In the genomic region with DNA sequence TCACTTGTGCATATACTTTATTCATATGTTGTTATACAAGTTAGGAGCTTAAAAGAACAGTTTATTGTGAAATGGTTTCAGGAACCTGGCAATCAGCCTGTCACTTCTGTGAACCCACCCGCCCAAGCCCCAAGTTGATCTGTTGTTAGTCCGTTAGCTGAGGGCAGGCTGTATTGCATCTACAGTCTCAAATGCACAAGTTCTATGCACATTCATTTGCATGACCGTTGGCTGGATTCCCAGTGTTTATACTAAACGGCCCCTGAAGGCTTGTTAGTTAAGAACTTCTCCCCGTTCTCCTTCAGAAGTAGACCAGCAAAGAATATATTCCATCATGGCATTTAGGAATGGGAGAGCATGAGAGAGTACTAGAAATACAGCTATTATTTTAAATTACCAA, we compare ENCODE assay signal across 27 mouse cellular contexts.
A peak's percentile ranks its signal among the peaks of the same experiment; 100 is the strongest.
DNase-seq lines count a peak whose midpoint lies in the region; ATAC-seq and TF ChIP-seq lines count a peak whose summit lies in the region.
"Had no signal": no experiment of that assay in that cellular context is flagged by ENCODE, and none has a peak within 500 bp of the region (broad histone marks: within the 10 kb centered on the region; RNA-seq: fewer than 3 reads in every experiment).

No protein-coding gene starts in this region.

- no peak for TF ChIP-seq CTCF in lung, embryonic 14.5 days (IDR thresholded peaks at IDR 0.05; ENCODE audit: low read depth)

- H3K27ac ChIP-seq in forebrain, embryonic 16.5 days (ENCODE audit: low read length) = no peak overlapping the region
- H3K27ac ChIP-seq in forebrain, embryonic 10.5 days = no peak overlapping the region
- H3K27ac ChIP-seq in lung, embryonic 14.5 days (ENCODE audit: low read depth) = no peak overlapping the region
- H3K27ac ChIP-seq: embryonic facial prominence, embryonic 13.5 days; layer of hippocampus, adult 2 months; limb, embryonic 12.5 days; liver, embryonic 12.5 days; neural tube, embryonic 15.5 days; stomach, embryonic 15.5 days had no signal

- no peak overlapping the region for H3K4me3 ChIP-seq in forebrain, embryonic 16.5 days (replicated peaks; ENCODE audit: low read length)
- no peak overlapping the region for H3K4me3 ChIP-seq in forebrain, embryonic 10.5 days
- H3K4me3 ChIP-seq in lung, embryonic 14.5 days (ENCODE audit: low read depth, low read length) = no peak overlapping the region
- H3K4me3 ChIP-seq: embryonic facial prominence, embryonic 13.5 days; layer of hippocampus, adult 2 months; limb, embryonic 12.5 days; liver, embryonic 12.5 days; neural tube, embryonic 15.5 days; stomach, embryonic 15.5 days had no signal

- no peaks in the 10 kb centered on the region for H3K27me3 ChIP-seq in forebrain, embryonic 16.5 days (replicated peaks; ENCODE audit: control insufficient read depth, insufficient read depth, low read length)
- H3K27me3 ChIP-seq in forebrain, embryonic 10.5 days (ENCODE audit: poor library complexity, severe bottlenecking) = no peaks in the 10 kb centered on the region
- no peaks in the 10 kb centered on the region for H3K27me3 ChIP-seq in lung, embryonic 14.5 days (ENCODE audit: insufficient read depth, low read length)
- H3K27me3 ChIP-seq: CH12.LX; embryonic facial prominence, embryonic 13.5 days; limb, embryonic 12.5 days; liver, embryonic 12.5 days; neural tube, embryonic 15.5 days; Patski; stomach, embryonic 15.5 days had no signal

- no peaks in the 10 kb centered on the region for H3K4me1 ChIP-seq in forebrain, embryonic 16.5 days (replicated peaks; ENCODE audit: control insufficient read depth, insufficient read depth, low read length)
- H3K4me1 ChIP-seq in forebrain, embryonic 10.5 days = no peaks in the 10 kb centered on the region
- no peaks in the 10 kb centered on the region for H3K4me1 ChIP-seq in lung, embryonic 14.5 days (ENCODE audit: insufficient read depth)
- H3K4me1 ChIP-seq: embryonic facial prominence, embryonic 13.5 days; limb, embryonic 12.5 days; liver, embryonic 12.5 days; neural tube, embryonic 15.5 days; stomach, embryonic 15.5 days had no signal

- DNase-seq in forebrain, embryonic 10.5 days (ENCODE audit: extremely low spot score, low spot score) = no peak
- peak; percentile 87 for DNase-seq in lung, embryonic 14.5 days
- no peak for DNase-seq in lung, postnatal 4 days
- peak; percentile 34 for DNase-seq in kidney, adult 9 months
- DNase-seq in kidney, postnatal 36 days = peak; percentile 38 to 50
- no peak for DNase-seq in left cerebral cortex, postnatal 14 days (ENCODE audit: low spot score in 2 of 2)
- DNase-seq: adrenal gland, adult 2 months; B cell, adult 2 months; cerebellum, adult 2 months; cerebellum, postnatal 25 days; heart, adult 11 months; lung, adult 18-20 months; lung, postnatal 36 days; thymus, postnatal 25 days had no signal

- H3K9me3 ChIP-seq in forebrain, embryonic 16.5 days (ENCODE audit: control insufficient read depth, low read length) = no peaks in the 10 kb centered on the region
- H3K9me3 ChIP-seq in forebrain, embryonic 10.5 days = no peaks in the 10 kb centered on the region
- no peaks in the 10 kb centered on the region for H3K9me3 ChIP-seq in lung, embryonic 14.5 days (ENCODE audit: low read depth, low read length)
- H3K9me3 ChIP-seq: embryonic facial prominence, embryonic 13.5 days; G1E; limb, embryonic 12.5 days; liver, embryonic 12.5 days; neural tube, embryonic 15.5 days; stomach, embryonic 15.5 days had no signal

- ATAC-seq in forebrain, embryonic 16.5 days = peak; percentile 52
- ATAC-seq in lung, embryonic 14.5 days (ENCODE audit: insufficient read depth) = peak; percentile 62; the same call in 1 of the 2 replicates
- ATAC-seq: hindbrain, embryonic 16.5 days; intestine, embryonic 16.5 days; liver, embryonic 12.5 days; Patski had no signal

- H3K36me3 ChIP-seq in forebrain, embryonic 16.5 days (ENCODE audit: control insufficient read depth, insufficient read depth) = no peaks in the 10 kb centered on the region
- no peaks in the 10 kb centered on the region for H3K36me3 ChIP-seq in forebrain, embryonic 10.5 days (replicated peaks)
- H3K36me3 ChIP-seq in lung, embryonic 14.5 days (ENCODE audit: insufficient read depth) = no peaks in the 10 kb centered on the region
- H3K36me3 ChIP-seq: embryonic facial prominence, embryonic 13.5 days; G1E; limb, embryonic 12.5 days; liver, embryonic 12.5 days; neural tube, embryonic 15.5 days; stomach, embryonic 15.5 days had no signal

- H3K4me2 ChIP-seq in forebrain, embryonic 16.5 days (ENCODE audit: low read length) = no peak overlapping the region
- H3K4me2 ChIP-seq in lung, embryonic 14.5 days = no peak overlapping the region
- H3K4me2 ChIP-seq: embryonic facial prominence, embryonic 13.5 days; heart, embryonic 11.5 days; limb, embryonic 12.5 days; liver, embryonic 12.5 days; neural tube, embryonic 15.5 days; stomach, embryonic 15.5 days had no signal

- WGBS in forebrain, embryonic 16.5 days = 21% methylated on average over 5 of the region's 5 CpGs
- 88% methylated on average over 5 of the region's 5 CpGs for WGBS in forebrain, embryonic 10.5 days
- 39% methylated on average over 5 of the region's 5 CpGs for WGBS in lung, embryonic 14.5 days

- H3K9ac ChIP-seq in forebrain, embryonic 16.5 days (replicated peaks; ENCODE audit: low read depth, low read length) = no peak overlapping the region
- no peak overlapping the region for H3K9ac ChIP-seq in lung, embryonic 14.5 days
- H3K9ac ChIP-seq: embryonic facial prominence, embryonic 13.5 days; limb, embryonic 12.5 days; liver, embryonic 12.5 days; neural tube, embryonic 15.5 days; stomach, embryonic 15.5 days had no signal

- intact Hi-C loops in left cerebral cortex, postnatal 14 days (cut with DNase I) = no loop called here

Comparison
In these comparisons a context has a peak if more than half of its experiments do, and no peak if none do; other contexts are left out.
1. DNase-seq: peak in lung, embryonic 14.5 days (single experiment), kidney, adult 9 months (single experiment) and kidney, postnatal 36 days (2 of 2); none in forebrain, embryonic 10.5 days (single experiment), lung, postnatal 4 days (0 of 2) and left cerebral cortex, postnatal 14 days (0 of 2).